Mouse (Mus musculus): ENCODE measurements around the gene Gm9603. TPM values are rescaled to one million over a fixed set of nuclear protein-coding genes. Genes with fewer than 3 reads are reported as not detected.

The Gm9603 gene
- not detected in 2 replicates for polyA plus RNA-seq (2012; rRNA removed)

GRCm38 (mm10) chr14:5687357-5687756 is at the start of gene Gm9603:
Gene Gm9603 (minus strand): TSS chr14:5687457.

GRCm38 (mm10) chr14:5632928-5633327 is 54.3 kb downstream of the Gm9603 start, which contains the start of gene Gm8265:
Gene Gm8265 (minus strand): TSS chr14:5633028.

Other genes with a start within 250 kb of the Gm9603 start
- 0.05 and 0.07 TPM in 2 replicates for gene Gm3194, start 232.0 kb downstream of the Gm9603 start, polyA plus RNA-seq (2012; rRNA removed)
- gene Gm8246, start 209.6 kb downstream of the Gm9603 start, polyA plus RNA-seq (2012; rRNA removed) = not detected in 2 replicates
- not detected in 2 replicates for gene Gm3187, start 203.2 kb downstream of the Gm9603 start, polyA plus RNA-seq (2012; rRNA removed)
- 0.02 TPM in 2 replicates for gene Gm3488, start 185.8 kb downstream of the Gm9603 start, polyA plus RNA-seq (2012; rRNA removed)
- gene Gm3532, start 149.0 kb downstream of the Gm9603 start, polyA plus RNA-seq (2012; rRNA removed) = not detected in 2 replicates
- gene Gm8265, start 54.4 kb downstream of the Gm9603 start, polyA plus RNA-seq (2012; rRNA removed) = not detected in 2 replicates
- 0.03 TPM in 1 of 2 replicates, not detected in the other for gene Gm3373, start 54.1 kb upstream of the Gm9603 start, polyA plus RNA-seq (2012; rRNA removed)
- 0.05 and 0.07 TPM in 2 replicates for gene Gm3383, start 120.5 kb upstream of the Gm9603 start, polyA plus RNA-seq (2012; rRNA removed)
- not detected in 2 replicates for gene Gm3424, start 142.9 kb upstream of the Gm9603 start, polyA plus RNA-seq (2012; rRNA removed)
- gene Gm8237, start 192.9 kb upstream of the Gm9603 start, polyA plus RNA-seq (2012; rRNA removed) = not detected in 2 replicates